Mouse (Mus musculus) liver (tissue): ENCODE measurements around the gene Cth.
"Not testable (repeated sequence)": the region's sequence is repeated elsewhere in the genome, so short reads cannot be mapped to it uniquely, and the experiment has no call there.

Source experiments
- DNase-seq: peaks from one replicate; pipeline ENCODE4 v3.0.0-alpha.2; 2020; ENCODE audit warnings: mixed read lengths

Gene Cth

DNA sequence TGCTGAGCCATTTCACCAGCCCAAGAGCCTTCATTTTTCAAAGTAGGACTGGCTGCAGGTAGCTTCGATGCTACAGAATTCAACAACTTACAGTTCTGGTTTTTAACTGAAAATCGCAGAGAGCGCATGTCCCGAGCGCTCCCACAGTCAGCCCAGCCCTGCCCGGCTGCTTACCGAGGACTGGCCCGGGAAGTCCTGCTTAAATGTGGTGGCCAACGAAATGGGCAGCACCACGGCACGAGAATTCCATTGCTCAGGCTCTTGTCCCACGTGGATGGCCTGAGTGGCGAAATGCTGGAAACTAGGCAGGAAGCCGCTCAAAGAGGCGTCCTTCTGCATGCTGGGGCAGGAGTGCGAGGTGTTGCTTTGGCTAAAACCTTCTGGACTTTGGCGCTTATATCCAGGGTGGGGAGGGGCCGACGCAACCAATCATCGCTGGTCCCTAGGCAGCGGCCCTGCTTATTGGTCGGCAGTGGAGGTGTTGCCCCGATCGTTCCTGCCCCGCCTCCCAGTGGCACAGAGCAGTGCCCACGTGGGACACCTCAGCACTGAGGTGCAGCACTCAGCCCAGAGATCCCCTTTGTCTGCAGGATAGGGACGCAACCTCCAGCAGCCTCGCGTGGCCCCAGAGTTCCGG, at the start of gene Cth:
Cth (minus strand) TSS at position 386 of the 637 bp plus-strand sequence.
- peak; percentile 91 for DNase-seq

DNA sequence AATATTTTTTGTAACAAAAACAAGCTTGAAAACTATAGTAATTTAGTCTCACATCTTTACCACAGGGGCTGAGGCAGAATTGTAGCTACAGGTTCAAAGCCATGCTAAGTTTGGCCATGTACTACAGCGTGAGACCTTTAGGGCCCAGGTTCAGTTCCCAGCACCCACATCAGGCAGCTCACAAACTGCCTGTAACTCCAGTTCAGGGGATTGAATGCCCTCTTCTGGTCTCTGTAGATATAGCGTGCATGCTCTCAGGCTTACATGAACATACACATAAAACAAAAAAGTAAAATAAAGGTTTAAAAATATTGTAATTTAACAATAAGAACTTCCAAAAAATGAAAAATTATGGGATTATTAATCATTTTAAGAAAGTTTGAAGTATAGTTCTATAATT, 48.4 kb upstream of the Cth start:
- no peak for DNase-seq

DNA sequence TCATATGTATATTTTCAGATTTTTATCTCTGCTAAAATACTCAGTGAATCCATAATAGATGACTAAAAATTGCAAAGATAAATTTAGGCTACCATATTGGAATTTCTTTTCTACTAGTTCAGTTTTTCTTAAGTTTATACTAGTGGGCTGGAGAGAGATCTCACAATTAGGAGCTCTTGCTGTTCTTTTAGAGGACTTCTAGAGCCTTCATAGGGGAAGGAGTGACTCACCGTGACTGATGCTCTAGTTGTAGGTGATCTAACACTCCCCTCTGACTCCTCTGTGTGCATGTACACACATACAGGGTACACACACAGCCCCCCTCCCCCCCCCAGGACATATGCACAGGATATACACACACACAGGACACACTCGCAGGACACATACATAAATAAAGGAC, 46.3 kb upstream of the Cth start:
- no peak for DNase-seq

DNA sequence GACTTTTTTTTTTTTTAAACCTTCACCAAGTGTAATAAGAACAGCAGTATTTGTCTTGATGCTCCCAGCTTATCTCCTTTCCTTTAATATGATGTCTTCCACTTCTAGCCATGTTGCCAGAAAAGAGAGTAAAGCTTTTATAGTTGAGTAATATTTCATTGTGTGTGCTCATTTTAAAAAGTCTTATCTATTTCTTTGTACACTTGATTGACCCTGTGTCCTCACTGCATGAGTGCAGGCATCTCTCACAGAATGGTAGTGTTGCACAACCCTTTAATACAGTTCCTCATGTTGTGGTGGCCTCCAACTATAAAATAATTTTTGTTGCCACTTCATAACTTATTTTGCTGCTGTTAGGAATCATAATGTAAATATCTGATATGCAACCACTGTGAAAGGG, 32.4 kb upstream of the Cth start:
- DNase-seq = no peak

DNA sequence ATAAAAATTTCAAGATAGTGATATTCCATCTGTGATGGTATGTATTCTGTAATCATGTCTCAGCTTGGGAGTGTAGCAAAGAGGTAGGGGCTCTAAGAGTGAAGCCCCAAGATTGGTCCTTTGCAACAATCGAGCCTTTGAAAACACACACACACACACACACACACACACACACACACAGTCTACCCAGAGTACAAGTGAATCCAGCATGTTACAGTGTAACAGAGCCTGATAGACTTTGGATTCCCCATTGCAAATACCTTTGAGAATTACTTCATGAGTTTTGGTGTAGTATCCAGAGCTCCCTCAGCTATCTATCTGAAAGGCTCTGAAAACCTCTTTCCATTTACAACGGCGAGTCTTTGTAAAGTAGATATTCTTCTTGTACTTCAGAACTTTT, 31.3 kb upstream of the Cth start:
- DNase-seq = no peak

DNA sequence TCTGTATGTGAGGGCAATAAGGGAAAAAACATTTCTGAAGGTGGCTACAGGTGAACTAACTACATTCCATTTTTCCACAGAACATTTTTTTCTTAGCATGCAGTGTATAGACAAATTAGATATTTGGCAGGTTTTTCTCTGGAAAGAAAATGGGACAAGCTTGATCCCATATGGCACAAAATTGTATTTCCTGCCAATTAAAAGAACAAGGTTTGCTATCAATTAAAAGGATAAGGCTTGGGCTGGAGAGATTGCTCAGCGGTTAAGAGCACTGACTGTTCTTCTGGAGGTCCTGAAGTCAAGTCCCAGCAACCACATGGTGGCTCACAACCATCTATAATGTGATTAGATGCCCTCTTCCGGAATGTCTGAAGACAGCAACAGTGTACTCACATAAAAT, 30.6 kb upstream of the Cth start:
- DNase-seq = no peak

DNA sequence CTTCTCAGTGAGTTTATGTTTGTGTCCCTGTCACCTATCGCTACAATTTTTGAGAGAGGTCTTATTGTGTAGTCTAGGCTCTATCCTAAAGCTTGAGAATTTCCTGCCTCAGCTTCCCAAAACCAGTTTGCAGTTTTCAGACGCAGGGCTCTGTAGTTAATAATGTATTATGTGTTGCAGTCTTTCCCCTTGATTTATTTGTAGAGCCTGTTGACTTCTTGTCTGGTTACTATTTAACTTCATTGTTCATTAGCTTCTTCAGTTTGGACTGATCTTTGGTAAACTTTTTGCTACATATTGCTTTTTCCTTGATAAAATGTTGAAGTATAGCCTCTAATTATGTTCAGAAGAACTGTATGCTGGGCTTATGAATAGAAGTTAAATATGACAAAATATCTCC, 27.8 kb upstream of the Cth start:
- DNase-seq = no peak

DNA sequence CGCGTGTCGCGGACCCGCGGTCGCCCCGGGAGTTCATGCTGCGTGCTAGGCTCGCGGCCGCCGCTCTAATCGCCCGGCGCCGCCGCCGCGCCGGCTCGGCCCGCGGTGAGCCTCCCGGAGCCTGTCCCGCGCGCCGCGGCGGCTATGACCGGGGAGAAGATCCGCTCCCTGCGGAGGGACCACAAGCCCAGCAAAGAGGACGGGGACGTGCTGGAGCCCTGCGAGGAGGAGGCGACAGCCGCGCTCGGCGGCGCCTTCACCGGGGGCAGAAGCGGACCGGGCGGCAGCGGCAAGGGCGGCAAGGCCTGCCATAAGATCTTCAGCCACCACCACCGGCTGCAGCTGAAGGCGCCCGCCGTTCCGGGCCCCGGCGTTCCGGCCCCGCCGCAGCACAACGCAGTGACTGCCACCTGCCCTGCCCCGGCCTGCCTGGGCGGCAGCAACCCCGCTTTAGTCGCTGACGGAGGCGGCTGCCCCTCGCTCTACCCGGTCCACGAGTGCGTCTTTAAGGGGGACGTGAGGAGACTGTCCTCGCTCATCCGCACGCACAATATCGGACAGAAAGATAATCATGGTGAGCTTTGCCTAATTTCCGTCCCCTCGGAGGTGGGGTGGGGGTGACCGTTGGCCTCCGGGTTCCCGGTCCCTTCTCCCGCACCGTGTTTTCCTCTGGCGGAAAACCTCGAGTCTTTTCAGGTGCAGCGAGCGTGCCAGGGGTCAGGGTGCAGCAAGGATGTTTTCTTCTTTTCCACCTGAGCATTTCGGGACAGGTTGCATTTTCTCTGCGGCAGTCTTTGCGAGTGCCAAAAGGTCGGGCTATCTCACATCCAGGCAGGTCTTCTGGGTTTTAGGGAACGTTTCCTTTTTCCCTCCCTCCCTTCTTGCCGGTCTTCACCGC, 22.8 kb upstream of the Cth start:
- DNase-seq = peak; percentile 61

DNA sequence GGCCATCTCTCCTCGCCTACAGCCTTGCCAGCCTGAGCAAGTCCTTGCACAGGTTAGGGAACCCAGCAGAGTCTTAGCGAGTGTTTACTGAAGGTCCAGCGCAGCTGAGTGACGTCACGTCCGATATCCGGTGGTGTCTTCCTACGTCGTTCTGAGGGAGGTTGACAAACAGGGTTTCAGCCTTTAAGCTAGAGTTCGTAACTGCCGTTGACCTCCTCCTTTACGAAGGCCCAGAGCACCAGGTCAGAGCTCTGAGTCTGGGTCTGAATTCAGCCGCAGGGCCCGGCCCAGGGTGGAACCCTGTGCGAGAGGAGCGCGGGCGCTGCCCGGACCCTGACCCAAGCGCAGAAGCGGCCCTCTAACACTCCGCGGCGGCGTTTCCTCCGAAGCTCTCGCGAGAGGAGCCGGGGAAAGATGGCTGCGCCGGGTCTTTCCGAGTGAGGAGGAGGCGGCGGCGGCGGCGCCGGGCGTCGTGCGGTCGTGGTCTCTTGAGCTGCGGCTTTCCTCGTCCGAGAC, 22.0 kb upstream of the Cth start, which contains the start of gene Ankrd13c:
Ankrd13c (plus strand) TSS at position 397 of the 516 bp plus-strand sequence.
- peak; percentile 88 for DNase-seq

DNA sequence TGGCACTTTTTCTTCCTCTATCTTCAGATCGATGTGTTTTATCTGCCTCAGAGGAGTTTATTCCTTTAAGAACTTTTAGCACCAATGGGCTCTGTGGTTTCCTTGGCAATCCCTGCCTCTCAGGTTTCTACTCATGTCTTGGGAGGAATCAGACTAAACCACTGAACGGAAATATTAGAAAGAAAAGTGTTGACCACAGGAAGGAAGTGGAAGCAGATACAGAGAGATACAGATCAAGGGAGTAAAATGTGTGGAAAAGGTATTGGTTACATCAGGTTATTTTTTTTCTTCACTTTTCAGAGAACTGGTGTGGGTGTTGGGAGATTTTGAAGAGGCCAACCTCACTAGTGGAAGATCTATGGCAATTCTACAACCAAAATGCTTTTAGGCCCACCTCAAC, 13.7 kb upstream of the Cth start:
- DNase-seq = no peak

DNA sequence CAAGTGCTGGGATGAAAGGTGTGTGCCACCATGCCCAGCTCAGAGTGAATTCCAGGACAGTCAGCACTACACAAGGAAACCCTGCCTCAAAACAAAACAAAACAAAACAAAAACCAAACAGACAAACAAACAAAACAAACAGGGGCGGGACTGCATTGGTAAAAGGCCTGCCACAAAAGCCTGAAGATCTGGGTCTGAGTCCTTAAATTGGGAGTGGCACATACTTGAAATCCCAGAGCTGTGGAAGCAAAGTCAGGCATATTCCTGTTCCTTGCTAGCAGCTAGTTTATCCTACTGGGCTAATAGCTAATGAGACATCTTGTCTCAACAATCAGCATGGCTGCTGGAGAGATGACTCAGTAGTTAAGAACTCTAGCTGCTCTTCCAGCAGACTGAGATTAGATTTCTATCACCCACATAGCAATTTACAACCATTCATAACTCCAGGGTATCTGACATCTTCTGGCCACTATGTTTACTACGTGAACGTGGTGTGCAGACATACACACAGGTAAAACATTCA, 9.5 kb upstream of the Cth start:
- no peak for DNase-seq

DNA sequence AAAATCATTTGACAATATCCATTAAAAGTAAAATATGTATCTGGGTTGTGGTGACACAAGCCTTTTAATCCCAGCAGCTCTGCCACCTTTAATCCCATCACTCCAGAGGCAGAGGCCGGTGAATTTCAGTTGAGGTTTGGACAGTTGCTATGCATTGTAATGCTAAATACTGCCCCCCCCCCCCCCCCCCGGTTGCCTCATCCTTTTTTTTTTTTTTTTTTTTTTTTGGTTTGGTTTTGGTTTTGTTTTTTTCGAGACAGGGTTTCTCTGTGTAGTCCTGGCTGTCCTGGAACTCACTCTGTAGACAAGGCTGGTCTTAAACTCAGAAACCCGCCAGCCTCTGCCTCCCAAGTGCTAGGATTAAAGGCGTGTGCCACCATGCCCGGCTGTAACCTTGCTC, 8.3 kb upstream of the Cth start:
- not testable (repeated sequence) for DNase-seq

DNA sequence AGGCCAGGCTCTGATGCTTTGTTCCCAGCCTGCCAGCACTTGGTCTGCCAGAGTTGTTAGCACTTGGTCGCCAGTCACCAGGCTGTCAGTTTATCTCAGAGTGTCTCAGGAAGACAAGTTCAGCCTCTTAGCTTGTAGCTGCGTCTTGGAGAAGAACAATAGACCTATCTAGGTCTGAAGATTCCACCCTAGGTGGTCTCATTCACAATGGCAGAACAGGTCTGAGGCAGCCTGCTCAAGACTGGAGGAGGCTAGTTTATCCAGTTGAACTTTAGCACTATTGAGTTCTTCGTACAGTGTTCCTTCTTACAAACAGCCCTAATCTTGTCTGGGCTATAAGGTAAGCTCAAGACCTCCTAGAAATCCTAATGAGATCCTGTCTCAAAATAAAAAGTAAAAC, 7.2 kb upstream of the Cth start:
- DNase-seq = no peak

DNA sequence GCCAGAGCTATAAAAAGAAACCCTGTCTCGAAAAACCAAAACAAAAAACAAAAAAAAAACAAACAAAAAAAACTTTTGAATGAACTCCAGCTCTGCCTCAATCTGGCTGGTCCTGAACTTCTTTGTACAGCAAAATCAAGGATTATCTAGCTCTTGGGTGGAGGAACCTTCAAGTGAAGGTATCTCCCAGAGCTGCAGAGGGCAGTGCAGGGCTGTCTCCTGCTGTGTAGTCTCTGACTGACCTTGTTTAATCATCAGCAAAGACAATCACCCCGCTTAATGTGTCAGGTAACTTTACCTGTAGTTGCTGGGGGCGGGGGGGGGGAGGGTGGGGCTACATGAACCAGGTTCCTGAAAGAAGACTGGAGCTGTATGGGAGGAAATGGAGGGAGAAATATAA, 6.7 kb upstream of the Cth start:
- DNase-seq = peak; percentile 9

DNA sequence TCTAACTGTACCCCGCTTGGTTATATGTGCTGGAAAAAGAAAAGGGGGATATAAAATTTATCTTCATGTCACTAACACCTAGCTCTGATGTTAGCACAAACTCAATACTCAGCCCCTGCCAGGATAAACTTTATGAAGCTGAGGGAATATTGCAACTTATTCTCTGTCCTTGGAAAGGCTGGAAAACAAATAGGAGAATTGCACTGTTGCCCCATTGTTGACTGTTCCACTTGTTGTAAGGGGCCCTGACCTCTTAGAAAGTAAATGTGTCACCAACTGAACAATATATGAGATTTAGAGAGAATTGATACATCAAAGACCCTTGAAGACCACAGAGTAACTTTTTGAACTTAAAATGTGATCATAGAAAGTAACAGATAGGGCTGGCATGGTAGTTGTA, 4.5 kb upstream of the Cth start:
- no peak for DNase-seq

DNA sequence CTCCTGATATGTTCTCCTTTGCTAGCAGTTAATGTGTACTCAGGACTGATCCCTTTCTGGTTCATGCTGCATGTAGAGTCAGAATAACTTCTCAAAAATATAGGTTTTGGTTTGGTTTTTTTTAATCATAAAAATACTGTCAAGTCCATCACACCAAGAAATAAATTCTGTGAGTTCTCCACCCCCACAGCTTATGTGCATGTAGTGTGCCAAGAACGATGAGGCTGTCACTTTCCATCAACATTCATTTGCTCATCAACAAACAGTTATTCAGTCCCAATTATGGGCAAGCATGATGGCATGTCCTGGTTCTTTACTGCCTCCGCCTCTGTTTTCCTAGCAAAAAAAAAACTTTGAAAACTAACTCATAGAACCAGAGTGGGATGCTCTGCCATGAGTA, 3.9 kb upstream of the Cth start:
- no peak for DNase-seq

DNA sequence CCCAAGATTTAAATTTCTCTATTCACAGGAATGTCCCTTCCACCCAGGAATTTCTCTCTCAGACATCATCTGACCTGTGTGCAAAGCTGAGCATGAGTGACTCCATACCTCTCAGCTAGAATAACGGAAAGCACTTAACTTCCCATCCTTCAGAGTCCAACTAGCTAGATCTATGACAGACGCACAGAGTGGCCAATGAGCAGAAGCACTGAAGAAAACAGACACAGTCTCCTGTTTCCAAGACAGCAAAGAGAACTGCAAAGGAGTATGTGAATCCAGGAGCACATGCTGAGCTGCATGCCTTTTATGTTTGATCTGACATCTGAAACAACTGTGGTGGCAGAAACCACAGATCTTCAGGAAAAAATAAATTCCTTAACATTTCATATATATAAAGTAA, 1.9 kb upstream of the Cth start:
- DNase-seq = no peak

DNA sequence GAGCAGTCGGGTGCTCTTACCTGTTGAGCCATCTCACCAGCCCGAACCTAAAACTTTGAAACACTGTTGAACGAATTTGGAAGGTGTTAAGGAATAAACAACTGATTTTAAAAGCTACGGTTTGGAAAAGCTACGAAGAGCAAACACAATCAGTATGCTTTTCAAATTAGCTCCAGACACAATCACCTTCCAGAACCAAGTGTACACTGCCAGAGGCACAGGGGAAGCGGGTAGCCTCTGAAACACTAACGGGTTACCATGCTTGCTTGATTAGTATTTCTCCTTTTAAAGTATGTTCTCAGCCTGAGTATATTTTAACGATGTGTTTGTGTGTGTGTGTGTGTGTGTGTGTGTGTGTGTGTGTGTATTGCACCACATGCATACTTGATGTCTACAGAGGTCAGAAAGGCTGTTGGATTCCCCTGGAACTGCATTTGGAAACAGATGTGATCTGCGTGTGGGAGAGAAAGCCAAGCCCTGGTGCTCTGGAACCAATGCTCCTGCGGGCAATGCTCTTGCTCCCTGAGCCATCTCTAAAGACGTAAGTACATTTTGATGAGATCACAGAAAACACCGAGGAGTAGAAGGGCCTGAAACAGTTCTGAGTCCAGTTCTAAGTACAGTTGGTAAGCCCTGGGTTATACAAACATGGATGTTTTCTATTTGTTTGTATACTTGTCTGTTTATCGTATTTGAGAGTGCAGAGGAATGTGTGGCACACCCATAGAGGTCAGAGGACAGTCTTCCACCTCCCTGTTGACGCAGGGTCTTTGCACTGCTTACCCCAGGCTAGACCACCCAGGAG, 1.0 kb upstream of the Cth start:
- DNase-seq = no peak

DNA sequence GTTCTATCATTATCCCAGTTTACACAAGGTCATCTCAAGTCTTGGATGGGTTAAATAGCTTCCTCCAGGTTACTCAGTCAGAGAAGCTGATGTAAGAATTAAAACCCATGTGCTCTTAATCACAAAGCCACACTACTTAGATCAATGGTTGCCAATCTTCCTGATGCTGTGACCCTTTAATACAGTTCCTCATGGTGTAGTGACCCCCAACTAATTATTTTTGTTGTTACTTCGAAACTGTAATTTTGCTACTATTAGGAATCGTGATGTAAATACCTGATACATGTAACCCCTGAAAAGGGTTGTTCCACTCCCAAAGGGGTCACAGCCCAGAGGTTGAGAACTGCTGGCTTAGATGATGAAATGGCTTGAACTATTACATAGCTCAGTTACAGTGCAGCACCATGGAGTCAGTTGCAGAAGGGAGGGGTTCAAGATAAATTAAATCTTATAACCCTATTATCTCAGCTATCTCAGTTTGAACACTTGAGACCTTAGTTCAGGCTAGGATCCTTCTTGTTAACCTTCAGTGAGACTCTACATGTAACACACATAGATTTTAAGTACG, 1.5 kb downstream of the Cth start:
- no peak for DNase-seq

DNA sequence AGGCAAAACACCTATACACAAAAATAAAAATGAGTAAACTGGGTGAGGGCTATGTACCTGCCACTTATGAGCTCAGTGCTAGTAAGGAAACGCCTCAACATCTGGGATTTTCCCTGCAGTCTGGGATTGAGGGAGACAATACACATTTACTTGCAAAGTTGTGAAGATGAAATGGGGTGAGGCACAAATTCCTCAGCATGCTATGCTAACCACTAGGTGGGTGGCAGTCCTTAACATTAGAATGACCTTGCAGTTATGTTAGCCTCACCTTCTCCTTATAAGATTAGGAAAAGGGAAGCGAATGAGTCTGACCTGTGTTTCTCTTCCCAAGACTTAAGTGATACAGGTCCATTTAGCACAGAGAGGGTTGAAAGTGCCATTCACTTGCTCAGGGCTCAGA, 3.5 kb downstream of the Cth start:
- DNase-seq = no peak

DNA sequence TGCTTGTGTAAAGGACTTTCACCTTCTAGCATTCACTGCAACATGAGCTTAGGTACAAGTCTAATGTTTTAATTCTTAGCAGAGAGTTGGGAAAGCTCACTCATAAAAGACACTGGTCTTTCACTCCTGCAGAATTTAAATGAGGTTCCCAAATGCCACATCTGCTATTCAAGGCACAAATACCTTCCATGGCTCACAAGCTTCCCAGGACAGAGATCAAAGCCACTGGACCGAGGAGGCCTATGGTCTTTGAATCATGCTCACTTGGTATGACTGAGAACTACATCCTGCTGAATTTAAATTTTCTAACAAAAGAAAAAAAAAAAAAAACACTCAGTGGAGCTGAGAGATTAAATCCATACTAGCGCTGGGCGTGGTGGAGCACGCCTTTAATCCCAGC, 8.5 kb downstream of the Cth start:
- no peak for DNase-seq

DNA sequence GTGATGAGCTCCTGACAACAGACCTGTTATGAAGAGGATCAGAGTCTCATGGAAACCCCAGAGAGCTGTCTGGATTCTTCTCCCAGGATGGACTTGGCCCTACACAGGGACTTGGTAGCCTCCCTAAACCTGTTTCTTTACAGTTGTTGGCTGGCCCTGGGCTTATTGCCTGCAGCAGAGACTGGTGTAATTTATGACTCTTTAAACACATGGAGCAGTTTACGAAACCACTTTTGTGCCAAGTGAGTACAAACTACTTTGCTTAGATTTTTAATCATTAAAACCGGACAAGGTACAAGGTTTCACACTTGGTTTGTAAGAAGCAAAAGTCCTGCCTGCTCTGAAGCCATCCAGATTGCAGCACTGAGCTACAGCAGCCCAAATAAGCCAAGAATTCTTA, 12.7 kb downstream of the Cth start:
- no peak for DNase-seq

DNA sequence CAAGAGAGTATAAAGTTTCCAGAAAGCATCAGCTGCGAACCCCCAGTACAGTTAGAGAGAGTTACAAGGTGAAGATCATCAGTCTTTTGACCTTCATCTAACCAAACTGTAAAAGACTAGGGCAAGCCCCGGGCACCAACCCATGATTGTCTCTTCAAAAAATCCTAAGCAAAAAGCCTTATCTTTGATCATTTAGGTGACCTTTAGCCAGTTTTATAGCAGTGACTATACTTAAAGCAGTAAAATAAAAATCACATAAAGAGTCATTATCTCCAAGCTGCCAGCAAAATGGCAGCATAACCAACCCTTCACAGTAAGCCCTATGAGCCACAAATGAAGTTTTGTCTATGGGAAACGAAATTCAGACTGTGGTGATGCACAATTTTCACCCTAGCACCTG, 14.6 kb downstream of the Cth start:
- no peak for DNase-seq
